Mouse (Mus musculus) right cerebral cortex, postnatal 14 days (tissue): ENCODE measurements at regions not wholly inside any gene's neighbourhood (a gene's known extent, or its start where the extent isn't known, plus 50 kb on each side); places are given as distances from the start of the nearest gene placed in this dataset.
A peak's percentile ranks its signal among the peaks of the same experiment; 100 is the strongest.

ENCODE experiments used
- DNase-seq: peaks from one replicate; pipeline ENCODE4 v3.0.0; 2022

DNA sequence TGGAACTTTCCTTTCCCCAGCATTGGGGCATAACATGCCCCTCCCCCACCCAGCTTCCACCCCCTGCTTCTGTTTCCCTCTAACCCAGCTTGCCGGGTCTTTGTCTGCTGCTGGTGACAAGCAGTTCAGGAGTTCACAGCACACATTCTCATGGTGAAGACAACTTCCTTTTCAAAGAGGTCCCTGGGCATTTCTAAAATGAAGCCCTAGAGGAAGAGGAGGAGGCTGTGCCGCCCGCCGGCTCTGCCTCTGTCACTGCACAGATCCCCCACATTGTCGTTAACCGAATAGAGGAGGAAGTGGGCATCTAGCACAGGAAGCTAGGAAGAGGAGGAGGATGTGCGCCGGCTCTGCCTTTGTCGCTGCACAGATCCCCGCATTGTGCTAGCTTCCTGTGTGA is 201.4 kb downstream of the Enc1 start:
- no peak for DNase-seq

GRCm38 (mm10) chr13:97441803-97442202 is 200.9 kb downstream of the Enc1 start:
- DNase-seq = no peak

- no peak for DNase-seq
These were observed 198.5 kb downstream of the Enc1 start for GRCm38 (mm10) chr13:97439216-97439979.

DNA sequence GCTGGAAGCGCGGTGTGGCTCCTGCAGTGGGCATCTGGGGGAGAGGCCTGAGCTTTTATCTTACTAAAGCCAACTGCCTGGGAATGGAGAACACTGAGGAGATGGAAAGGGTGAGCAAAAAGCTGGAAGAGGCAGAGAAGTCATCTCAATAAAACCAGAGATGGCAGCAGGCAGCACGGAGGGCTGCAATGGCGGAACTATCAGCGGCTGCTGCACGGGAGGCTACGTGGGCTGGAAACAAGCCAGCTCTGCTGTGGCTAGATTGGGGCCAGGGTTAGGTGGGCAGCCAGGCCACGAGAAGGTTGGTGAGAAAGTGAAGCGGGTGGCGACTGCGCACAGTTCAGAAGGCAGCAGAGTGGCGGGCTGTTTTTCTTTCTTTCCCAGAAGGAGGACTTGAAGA is 197.8 kb downstream of the Enc1 start:
- DNase-seq = no peak

DNA sequence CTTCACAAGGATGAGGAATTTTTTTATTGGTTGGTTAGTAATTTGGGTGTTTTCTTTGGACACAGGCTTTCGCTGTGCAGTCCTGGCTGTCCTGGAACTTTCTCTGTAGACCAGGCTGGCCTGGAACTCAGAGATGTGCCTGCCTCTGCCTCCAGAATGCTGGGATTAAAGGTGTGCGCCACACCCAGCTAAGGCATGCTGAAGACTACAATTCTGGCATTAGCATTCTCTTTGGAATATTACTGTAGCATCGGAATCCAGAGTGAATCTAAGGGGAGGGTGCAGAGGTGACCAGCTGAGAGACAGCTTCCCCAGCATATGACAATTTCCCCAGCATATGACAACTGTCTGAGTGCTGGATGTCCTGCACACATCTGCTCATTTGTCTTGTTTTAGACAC is 197.4 kb downstream of the Enc1 start:
- DNase-seq = no peak

DNA sequence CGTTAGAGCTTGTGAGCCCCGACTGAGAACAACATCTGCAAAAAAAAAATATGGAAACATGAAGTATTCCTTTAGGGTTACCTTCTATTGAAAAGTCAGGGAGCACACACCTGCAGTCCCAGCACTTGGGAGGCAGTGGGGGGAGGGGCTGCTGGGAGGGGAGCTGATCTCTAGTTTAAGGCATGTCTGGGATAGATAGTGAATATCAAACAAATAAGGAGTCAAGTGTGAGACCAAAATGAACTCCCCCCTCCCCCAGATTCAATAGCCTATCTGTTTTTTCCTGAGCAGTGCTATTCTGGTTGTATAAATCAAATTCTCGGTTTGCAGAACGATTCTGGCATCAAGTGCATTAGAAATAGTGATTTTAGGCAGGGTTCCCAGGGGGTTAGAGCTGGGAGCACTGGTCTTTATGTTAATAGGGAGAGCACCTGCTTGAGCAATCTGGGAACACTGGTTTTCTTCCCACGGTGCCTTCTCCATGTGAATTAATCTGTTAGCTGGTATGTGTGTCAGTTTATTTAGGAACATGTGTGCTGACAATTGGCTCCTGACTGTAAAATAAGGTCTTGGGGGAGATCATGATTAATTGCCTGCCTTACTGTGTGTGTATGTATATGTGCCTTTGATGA is 195.9 kb downstream of the Enc1 start:
- DNase-seq = no peak

DNA sequence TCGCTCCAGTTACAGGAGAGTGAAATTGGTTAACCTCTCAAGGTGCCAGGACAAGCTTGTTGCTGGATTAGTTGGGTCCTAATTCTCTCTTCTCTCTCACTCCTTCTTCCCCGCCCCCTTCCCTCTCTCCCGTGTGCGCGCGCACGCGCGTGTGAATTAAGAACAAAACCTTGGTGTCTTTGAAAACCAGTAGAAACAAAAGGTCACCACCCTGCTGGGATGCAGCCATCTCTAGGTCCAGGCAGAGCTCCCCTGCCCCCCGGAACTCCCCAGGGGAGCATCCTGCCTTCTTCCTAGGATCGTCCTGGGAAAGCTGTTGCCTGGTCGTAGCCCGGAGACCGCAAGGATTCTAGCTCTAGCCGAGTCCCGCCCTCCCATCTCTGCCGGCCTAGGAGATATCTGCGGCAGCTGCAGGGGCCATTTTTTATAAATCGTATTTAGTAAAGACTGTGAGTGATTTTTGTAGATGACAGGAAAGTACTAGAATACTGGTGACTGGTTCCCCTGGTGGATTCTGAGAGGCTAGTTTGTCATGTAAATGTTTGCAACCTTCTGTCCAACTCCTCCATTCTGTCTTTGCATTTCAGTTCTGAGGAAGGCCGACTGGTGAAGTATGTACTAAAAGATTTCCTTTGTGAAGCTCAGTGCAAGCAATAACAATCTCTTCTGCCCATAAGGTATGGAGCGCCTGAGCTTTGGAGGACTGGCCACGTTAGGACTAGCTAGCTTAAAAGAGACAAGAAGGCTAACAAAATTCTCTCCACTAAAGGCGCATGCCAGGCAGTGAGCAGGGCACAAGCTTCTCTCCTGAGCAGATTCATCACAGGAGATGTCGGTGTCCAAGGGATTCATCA is 195.2 kb downstream of the Enc1 start:
- peak; percentile 39 for DNase-seq

DNA sequence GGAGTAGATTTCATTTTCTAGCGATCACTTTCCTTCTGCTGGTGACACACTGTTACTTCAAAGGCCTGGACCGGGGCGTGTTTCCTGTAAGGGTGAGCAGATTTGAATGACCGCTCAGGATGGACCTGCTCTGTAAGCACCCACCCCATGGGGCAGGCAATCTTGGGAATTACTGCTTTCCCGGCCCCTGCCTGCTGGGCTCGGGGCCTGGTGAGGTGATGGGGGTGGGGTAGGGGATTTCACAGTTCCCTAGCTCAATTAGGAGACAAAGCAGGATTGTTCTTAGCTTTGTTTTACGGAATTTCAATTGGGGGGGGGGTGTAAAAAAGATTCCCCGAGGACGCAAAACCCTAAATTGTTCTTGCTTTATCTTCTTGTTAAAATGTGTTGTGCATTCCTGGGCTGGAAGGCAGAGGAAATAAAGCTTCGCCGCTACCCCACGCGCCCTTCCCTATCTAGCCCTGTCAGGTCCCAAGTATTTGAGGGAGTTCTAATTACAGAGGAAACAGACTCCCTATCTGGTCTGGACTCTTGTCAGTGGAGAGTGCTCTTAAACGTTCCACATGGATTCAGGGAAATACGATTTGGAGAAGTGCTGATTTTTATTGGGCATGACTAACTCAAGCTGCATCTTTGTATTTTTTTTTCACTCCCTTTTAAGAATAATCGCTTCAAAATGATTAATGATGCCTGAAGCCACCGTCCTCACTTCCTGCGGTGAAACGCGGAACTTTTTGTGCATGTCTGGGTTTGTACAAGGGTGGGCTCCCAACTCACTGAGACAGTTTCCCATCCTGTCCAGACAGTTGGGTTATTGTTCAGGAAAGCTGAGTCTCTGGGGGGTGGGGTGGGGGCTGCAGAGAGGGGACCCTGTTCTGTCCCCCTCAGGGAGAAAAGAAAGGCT is 194.3 kb downstream of the Enc1 start:
- no peak for DNase-seq

GRCm38 (mm10) chr13:97434167-97434566 is 193.3 kb downstream of the Enc1 start:
- DNase-seq = no peak

DNA sequence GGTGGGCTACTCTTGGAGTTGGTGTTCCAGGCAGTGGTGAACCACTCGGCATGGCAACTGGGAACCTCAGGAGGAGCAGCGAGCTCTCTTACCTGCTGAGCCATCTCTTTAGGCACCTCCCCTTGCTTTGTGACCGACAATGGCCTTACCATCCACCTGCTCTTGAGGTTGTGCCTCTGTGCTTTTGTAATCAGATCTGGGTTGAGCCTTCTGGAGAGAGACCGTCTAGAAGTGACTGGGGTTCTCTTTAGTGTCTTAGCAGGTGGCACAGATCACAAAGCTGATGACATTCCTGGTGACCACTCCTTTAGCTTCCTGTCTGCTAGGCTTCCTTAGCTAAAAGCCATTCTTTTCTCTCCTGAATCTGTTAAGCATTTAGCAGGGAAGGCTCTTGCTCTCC is 191.7 kb downstream of the Enc1 start:
- no peak for DNase-seq

DNA sequence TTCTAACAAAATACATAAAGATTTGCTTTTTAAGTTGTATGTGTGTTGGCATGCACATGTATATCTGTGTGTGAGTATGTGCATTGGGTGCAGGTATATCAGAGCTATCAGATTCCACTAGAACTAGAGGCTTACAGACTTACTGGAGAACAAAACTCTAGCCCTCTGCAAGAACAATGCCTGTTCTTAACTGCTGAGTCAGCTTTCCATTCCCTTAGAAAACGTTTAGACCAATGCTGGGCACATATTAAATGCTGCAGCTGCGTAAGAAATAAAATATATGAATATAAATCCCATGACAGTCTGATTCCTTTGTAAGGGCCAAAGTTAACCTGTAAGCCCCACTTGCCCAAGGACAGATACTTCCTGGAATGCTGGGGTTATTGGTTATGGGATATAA is 190.0 kb downstream of the Enc1 start:
- DNase-seq = no peak

DNA sequence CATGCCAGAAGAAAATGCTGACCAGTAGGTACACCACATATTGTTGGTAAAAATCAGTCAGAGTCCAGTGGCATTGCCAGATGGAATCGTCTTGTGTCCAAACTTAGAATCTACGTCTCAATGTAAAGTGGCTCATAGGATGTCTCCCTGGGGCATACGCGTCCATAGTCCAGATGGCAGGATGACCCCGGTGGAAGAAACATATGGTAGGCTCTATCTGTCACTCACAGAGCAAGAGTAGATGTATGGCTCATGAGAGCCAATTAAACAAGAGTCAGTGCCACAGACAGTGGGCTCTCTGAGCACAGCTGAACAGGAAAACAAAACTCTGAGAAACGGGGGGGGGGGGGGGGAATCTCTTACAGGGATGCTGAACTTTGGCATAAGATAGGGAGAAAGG is 187.3 kb downstream of the Enc1 start:
- DNase-seq = no peak

DNA sequence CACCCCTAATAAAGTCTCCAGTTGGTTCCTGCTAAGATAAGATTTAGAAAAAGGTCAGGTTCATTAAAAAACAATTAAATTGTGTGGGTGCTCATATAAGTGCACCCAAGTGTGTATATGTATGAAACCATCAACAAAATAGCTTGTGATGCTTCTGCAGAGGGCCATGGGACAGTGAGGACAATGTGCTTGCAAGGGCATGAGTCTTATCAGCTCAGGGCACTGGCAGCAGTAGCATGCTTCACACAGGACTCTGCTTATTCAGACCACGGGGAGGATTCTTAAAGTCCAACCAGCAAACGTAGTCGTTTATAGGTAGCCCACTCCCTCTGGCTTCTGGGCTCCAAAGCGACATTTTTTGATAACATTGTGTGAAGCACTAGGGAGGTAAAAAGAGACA is 186.6 kb downstream of the Enc1 start:
- no peak for DNase-seq

DNA sequence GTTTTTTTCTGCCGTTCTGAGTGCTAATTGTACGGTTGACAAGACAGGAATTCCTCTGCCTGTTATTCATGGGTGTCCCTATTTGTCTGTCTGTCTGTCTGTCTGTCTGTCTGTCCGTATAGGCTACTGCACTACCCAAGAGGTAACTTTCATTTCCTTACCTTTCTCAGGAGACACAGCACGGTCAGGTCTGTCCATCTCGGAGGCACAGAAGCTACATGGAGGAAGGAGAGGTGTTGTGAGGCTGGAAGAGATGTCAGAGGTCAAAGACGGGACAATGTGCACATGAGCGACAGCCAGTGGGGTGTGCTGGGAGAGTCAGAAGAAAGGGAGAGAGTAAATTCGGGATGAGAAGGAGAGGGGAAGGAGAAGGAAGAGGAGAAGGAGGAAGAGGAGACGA is 184.8 kb downstream of the Enc1 start:
- no peak for DNase-seq

DNA sequence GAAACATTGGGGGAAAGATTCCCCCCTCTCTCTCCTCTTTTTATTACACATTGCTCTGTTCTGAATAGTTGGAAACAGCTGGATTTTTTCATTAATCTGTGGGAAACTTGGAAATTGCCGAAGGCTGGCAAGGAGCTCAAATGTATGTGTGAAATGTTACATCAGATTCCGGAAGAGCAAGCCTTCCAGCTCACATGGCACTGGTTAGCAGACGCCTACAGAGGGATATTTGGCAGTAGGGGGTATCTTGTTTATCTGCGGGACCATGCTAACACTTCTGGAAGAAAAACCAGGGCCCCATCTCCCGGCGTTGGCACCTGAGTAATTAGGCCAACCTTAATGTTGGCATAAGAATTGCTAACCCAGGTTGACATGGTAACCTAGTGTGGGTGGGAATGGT is 183.0 kb downstream of the Enc1 start:
- no peak for DNase-seq

DNA sequence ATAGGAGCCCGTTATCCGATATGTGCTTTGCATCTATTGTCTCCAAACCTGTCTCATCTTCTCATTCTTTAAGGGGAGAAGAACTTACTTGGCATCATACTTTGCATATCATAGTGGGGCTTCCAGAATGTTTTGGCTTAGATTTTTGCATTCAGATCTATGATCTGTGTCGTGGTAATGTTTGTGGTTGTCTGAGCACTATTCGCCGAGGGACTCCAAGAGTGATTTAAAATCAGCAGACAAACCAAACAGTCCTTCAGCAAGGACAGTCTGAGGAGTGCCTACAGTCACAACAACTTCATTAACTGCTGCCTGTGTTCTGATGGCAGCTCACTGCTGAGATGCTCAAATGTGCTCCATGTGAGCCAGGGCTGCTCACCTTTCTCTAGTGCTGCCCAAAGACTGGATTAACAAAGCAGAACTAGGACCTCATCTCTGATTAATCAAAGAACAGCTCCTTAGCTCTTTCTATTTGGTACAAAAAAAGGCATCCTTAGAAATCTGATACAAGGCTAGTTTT is 182.5 kb downstream of the Enc1 start:
- no peak for DNase-seq

DNA sequence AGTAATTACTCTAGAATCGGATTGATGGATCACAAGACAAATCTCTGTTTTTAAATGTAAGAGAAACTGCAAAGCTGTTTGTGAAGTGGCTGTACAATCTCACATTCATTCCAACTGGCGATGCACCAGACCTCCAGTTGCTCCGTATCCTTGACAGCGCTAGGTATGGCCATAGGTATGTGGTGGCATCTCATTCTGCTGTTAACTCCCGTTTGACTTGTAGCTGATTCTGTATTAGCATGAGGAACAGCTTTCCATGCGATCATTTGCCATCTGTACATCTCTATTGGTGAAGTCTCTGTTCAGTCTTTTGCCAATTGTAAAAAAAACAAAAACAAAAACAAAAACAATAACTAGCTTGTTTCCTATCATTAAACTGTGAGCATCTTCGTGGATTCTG is 182.0 kb downstream of the Enc1 start:
- DNase-seq = no peak

DNA sequence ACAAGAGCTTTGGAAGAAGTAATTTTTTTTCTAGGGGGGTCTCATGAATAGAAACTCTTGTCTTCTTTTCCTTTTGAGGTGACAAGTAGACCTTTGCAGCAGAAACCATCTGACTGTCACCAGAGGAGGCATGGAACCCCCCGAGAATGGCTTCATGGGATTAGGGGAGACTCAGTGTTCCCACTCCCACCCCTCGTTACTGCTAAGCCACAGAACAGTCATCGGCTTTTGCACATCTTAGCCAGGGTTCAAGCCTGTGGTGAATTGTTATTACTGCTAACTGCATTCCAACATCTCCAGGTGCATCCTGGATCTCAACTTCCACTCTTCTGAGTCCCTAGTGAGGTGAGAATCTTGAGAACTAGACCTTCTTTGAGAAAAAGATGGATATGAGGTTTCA is 180.9 kb downstream of the Enc1 start:
- no peak for DNase-seq

DNA sequence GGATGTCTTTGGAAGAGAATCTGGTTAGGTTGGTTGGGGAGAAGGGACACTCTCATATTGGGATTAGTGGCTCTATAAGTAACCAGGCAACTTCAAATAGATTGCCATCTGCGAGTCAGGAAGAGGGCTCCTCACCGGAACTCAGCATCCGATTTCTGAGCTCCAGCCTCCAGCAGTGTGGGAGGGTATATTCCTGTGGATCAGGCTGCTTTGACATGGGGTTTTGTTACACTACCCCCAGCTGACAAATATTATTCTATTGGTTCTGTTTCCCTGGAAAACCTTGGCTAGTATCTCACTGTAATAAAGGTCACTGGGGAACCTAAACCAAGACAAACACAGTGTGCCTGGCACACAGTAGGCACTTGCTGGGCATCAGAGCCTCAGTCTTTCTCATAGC is 179.9 kb downstream of the Enc1 start:
- no peak for DNase-seq

GRCm38 (mm10) chr13:97419100-97419499 is 178.2 kb downstream of the Enc1 start:
- no peak for DNase-seq

- no peak for DNase-seq
These were observed 177.8 kb downstream of the Enc1 start for GRCm38 (mm10) chr13:97418681-97419080.

- DNase-seq = no peak
These were observed 177.2 kb downstream of the Enc1 start for GRCm38 (mm10) chr13:97418081-97418480.
